Mouse (Mus musculus): ENCODE measurements around the gene Esyt3.

Gene Esyt3

GRCm38 (mm10) chr9:99357921-99358692 is at the start of gene Esyt3:
TSS of gene Esyt3 (minus strand) at chr9:99358557.
- DNase-seq (ENCODE audit: low spot score in 2 of 2), result no peak

GRCm38 (mm10) chr9:99401288-99401974 is 43.1 kb upstream of the Esyt3 start:
- DNase-seq (ENCODE audit: low spot score in 2 of 2), result no peak

GRCm38 (mm10) chr9:99400781-99401180 is 42.4 kb upstream of the Esyt3 start:
- DNase-seq (ENCODE audit: low spot score in 2 of 2), result no peak

- no peak for DNase-seq (ENCODE audit: low spot score in 2 of 2)
Observed at GRCm38 (mm10) chr9:99397056-99397815, 38.9 kb upstream of the Esyt3 start.

GRCm38 (mm10) chr9:99394366-99394765 is 36.0 kb upstream of the Esyt3 start:
- no peak for DNase-seq (ENCODE audit: low spot score in 2 of 2)

GRCm38 (mm10) chr9:99393146-99393545 is 34.8 kb upstream of the Esyt3 start:
- no peak for DNase-seq (ENCODE audit: low spot score in 2 of 2)

- no peak for DNase-seq (ENCODE audit: low spot score in 2 of 2)
Observed at GRCm38 (mm10) chr9:99391557-99391956, 33.2 kb upstream of the Esyt3 start.

- no peak for DNase-seq (ENCODE audit: low spot score in 2 of 2)
Observed at GRCm38 (mm10) chr9:99390716-99391115, 32.4 kb upstream of the Esyt3 start.

- DNase-seq (ENCODE audit: low spot score in 2 of 2), result no peak
Observed at GRCm38 (mm10) chr9:99390201-99390600, 31.8 kb upstream of the Esyt3 start.

- no peak for DNase-seq (ENCODE audit: low spot score in 2 of 2)
Observed at GRCm38 (mm10) chr9:99389506-99389905, 31.1 kb upstream of the Esyt3 start.

GRCm38 (mm10) chr9:99388856-99389255 is 30.5 kb upstream of the Esyt3 start:
- DNase-seq (ENCODE audit: low spot score in 2 of 2), result no peak

GRCm38 (mm10) chr9:99388078-99388477 is 29.7 kb upstream of the Esyt3 start:
- DNase-seq (ENCODE audit: low spot score in 2 of 2), result no peak

- DNase-seq (ENCODE audit: low spot score in 2 of 2), result peak; percentile 12
Observed at GRCm38 (mm10) chr9:99382556-99382955, 24.2 kb upstream of the Esyt3 start.

GRCm38 (mm10) chr9:99379194-99379593 is 20.8 kb upstream of the Esyt3 start:
- no peak for DNase-seq (ENCODE audit: low spot score in 2 of 2)

GRCm38 (mm10) chr9:99376591-99377418 is 18.4 kb upstream of the Esyt3 start:
- DNase-seq (ENCODE audit: low spot score in 2 of 2), result no peak

GRCm38 (mm10) chr9:99368431-99368830 is 10.1 kb upstream of the Esyt3 start:
- DNase-seq (ENCODE audit: low spot score in 2 of 2), result no peak

- DNase-seq (ENCODE audit: low spot score in 2 of 2), result no peak
Observed at GRCm38 (mm10) chr9:99365906-99366305, 7.5 kb upstream of the Esyt3 start.

GRCm38 (mm10) chr9:99363076-99363475 is 4.7 kb upstream of the Esyt3 start:
- DNase-seq (ENCODE audit: low spot score in 2 of 2), result no peak

GRCm38 (mm10) chr9:99361946-99362345 is 3.6 kb upstream of the Esyt3 start:
- DNase-seq (ENCODE audit: low spot score in 2 of 2), result no peak

- DNase-seq (ENCODE audit: low spot score in 2 of 2), result no peak
Observed at GRCm38 (mm10) chr9:99359012-99359411, 655 bp upstream of the Esyt3 start.

- no peak for DNase-seq (ENCODE audit: low spot score in 2 of 2)
Observed at GRCm38 (mm10) chr9:99357561-99357920, 816 bp downstream of the Esyt3 start.

- no peak for DNase-seq (ENCODE audit: low spot score in 2 of 2)
Observed at GRCm38 (mm10) chr9:99355971-99356370, 2.4 kb downstream of the Esyt3 start.

Data from spleen, postnatal 36 days (tissue).